Mouse (Mus musculus) lung, embryonic 16.5 days (tissue): Measurements from ENCODE around the gene Syt14. TPM values are rescaled to one million over a fixed set of nuclear protein-coding genes. Genes with fewer than 3 reads are reported as not detected.

ENCODE experiments used
- ATAC-seq: fragments of 200-750 bp; cut with Nextera tagmentation; 2 replicates; pipeline ENCODE4 v1.8.0; 2017; ENCODE audit warnings: low read depth, mild to moderate bottlenecking, moderate library complexity
- H3K27ac ChIP-seq: fragments of 300-500 bp; sonication (generic); 2 replicates; pipeline ENCODE4 v1.5.1; 2014; ENCODE audit warnings: mild to moderate bottlenecking, control low read depth, low read length
- H3K27me3 ChIP-seq: fragments of 300-500 bp; sonication (generic); 2 replicates; pipeline ENCODE4 v1.6.1; 2014; ENCODE audit warnings: low read depth, low read length, mixed read lengths; ENCODE audit not compliant: control insufficient read depth, insufficient read depth
- H3K36me3 ChIP-seq: fragments of 300-500 bp; sonication (generic); 2 replicates; pipeline ENCODE4 v1.6.1; 2014; ENCODE audit warnings: low read length; ENCODE audit not compliant: control insufficient read depth, insufficient read depth
- H3K4me1 ChIP-seq: fragments of 300-500 bp; sonication (generic); replicated peaks from 2 replicates; pipeline ENCODE4 v1.6.1; 2014; ENCODE audit warnings: low read length, mixed read lengths; ENCODE audit not compliant: control insufficient read depth, insufficient read depth
- H3K4me2 ChIP-seq: fragments of 300-500 bp; sonication (generic); 2 replicates; pipeline ENCODE4 v1.6.1; 2014; ENCODE audit warnings: low read depth, low read length, control low read depth
- H3K4me3 ChIP-seq: fragments of 300-500 bp; sonication (generic); 2 replicates; pipeline ENCODE4 v1.5.1; 2014; ENCODE audit warnings: mild to moderate bottlenecking, low read length, control low read depth
- H3K9ac ChIP-seq: fragments of 300-500 bp; sonication (generic); 2 replicates; pipeline ENCODE4 v1.6.1; 2014; ENCODE audit warnings: low read length, control low read depth
- H3K9me3 ChIP-seq: fragments of 300-500 bp; sonication (generic); 2 replicates; pipeline ENCODE4 v1.6.1; 2016; ENCODE audit warnings: low read length; ENCODE audit not compliant: control insufficient read depth
- WGBS: fragments of 180-500 bp; shearing (Covaris S2); extraction: QIAGEN DNeasy Blood & Tissue Kit; methylation state at CpG from one replicate; pipeline ENCODE4 v1.1.7; 2014; 5-methylcytosine and 5-hydroxymethylcytosine counted together
- polyA plus RNA-seq: library from polyadenylated mRNA; unstranded; fragments of >200 nt; fragmentation: Nextera tagmentation; extraction: Ambion mirVana; gene quantifications from 2 replicates; pipeline ENCODE4 v1.2.1, GENCODE M21; 2015

Syt14 gene
- polyA plus RNA-seq, 1 experiment from 2014 or later = 0.70 TPM

GRCm38 (mm10) chr1:192947839-192948173 lies 87.8 kb downstream of the Syt14 start:
- no peaks in the 10 kb centered on the region for H3K36me3 ChIP-seq
- H3K9ac ChIP-seq = no peak overlapping the region
- H3K4me1 ChIP-seq = no peaks in the 10 kb centered on the region
- no peak overlapping the region for H3K27ac ChIP-seq
- 58% methylated on average over 2 of the region's 2 CpGs for WGBS
- no peak overlapping the region for H3K4me3 ChIP-seq
- H3K4me2 ChIP-seq = no peak overlapping the region
- ATAC-seq = no peak
- H3K9me3 ChIP-seq = no peaks in the 10 kb centered on the region
- no peaks in the 10 kb centered on the region for H3K27me3 ChIP-seq

- 79% methylated on average over 1 of the region's 1 CpGs for WGBS
- no peak overlapping the region for H3K27ac ChIP-seq
- ATAC-seq = no peak
These were observed 88.3 kb downstream of the Syt14 start for GRCm38 (mm10) chr1:192947170-192947838.

DNA sequence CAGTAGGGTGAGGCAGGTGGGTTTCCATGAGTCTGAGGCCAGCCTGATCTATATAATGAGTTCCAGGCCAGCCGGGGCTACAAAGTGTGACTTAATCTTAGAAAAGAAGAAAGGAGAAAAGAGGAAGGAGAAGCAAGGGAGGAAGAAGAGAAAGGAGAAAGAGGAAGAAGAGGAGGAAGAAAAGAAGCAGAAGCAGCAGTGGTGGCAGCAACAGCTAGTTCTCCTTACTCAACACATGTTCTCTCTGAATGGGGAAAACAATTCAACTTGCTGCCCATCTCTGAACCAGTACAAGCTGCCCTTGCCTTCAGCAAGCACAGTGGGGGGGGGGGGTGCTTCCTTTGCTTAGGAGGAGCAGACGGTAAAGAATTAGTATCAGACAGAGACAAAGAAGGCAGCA lies 96.5 kb downstream of the Syt14 start:
- Histone ChIP-seq H3K36me3 (no peaks in the 10 kb centered on the region), H3K9ac (no peak overlapping the region), H3K27ac (no peak overlapping the region), H3K9me3 (no peaks in the 10 kb centered on the region), H3K4me1 (no peaks in the 10 kb centered on the region), H3K4me3 (no peak overlapping the region), H3K4me2 (no peak overlapping the region), H3K27me3 (no peaks in the 10 kb centered on the region)
- no peak for ATAC-seq
- WGBS = 48% methylated on average over 2 of the region's 2 CpGs

More at GRCm38 (mm10) chr1:192947170-192947838, 88.3 kb downstream of the Syt14 start:
- no peak overlapping the region for H3K4me2 ChIP-seq
- no peak overlapping the region for H3K4me3 ChIP-seq
- H3K4me1 ChIP-seq = no peaks in the 10 kb centered on the region
- H3K36me3 ChIP-seq = no peaks in the 10 kb centered on the region
- H3K9me3 ChIP-seq = no peaks in the 10 kb centered on the region
- no peak overlapping the region for H3K9ac ChIP-seq
- H3K27me3 ChIP-seq = no peaks in the 10 kb centered on the region

- Histone ChIP-seq H3K27ac (no peak overlapping the region), H3K4me2 (no peak overlapping the region), H3K36me3 (no peaks in the 10 kb centered on the region), H3K9ac (no peak overlapping the region), H3K27me3 (no peaks in the 10 kb centered on the region), H3K4me3 (no peak overlapping the region), H3K9me3 (no peaks in the 10 kb centered on the region), H3K4me1 (no peaks in the 10 kb centered on the region)
- ATAC-seq = no peak
- 80% methylated on average over 2 of the region's 2 CpGs for WGBS
These were observed 97.6 kb downstream of the Syt14 start for GRCm38 (mm10) chr1:192937956-192938355.

DNA sequence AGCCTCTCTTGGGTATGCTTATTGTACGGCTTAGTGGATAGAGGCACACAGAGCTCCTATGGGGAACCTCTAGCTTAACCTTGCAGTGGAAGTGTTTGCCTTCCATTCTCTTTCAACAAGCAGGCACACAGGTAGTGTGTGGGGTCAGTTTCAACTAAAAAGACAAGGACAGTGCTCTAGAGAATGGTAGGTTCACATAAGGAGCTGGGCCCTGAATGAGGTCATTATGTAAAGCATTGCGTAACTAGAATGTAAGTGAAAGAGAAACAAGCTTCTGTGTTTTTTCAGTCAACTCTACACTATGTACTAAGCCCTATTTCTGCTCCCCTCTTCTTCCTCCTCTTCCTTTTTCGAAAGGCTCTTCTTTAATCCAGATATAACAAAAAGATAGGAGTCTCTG lies 103.8 kb downstream of the Syt14 start:
- no peak overlapping the region for H3K27ac ChIP-seq
- no peaks in the 10 kb centered on the region for H3K27me3 ChIP-seq
- 0 out of 2 replicates have a peak, but pooled peaks cover 2% of the 10 kb centered on the region for H3K9me3 ChIP-seq
- H3K36me3 ChIP-seq = no peaks in the 10 kb centered on the region
- no peak; the same call in 1 of the 2 replicates for ATAC-seq
- no peak overlapping the region for H3K9ac ChIP-seq
- 57% methylated on average over 3 of the region's 3 CpGs for WGBS
- no peaks in the 10 kb centered on the region for H3K4me1 ChIP-seq
- no peak overlapping the region for H3K4me3 ChIP-seq
- H3K4me2 ChIP-seq = no peak overlapping the region

- Histone ChIP-seq H3K4me2 (no peak overlapping the region), H3K27me3 (no peaks in the 10 kb centered on the region), H3K9me3 (no peaks in the 10 kb centered on the region), H3K9ac (no peak overlapping the region), H3K4me1 (no peaks in the 10 kb centered on the region), H3K4me3 (no peak overlapping the region), H3K27ac (no peak overlapping the region), H3K36me3 (no peaks in the 10 kb centered on the region)
- no peak for ATAC-seq
- 61% methylated on average over 3 of the region's 3 CpGs for WGBS
These were observed 123.4 kb downstream of the Syt14 start for GRCm38 (mm10) chr1:192912101-192912728.

GRCm38 (mm10) chr1:192901516-192901915 lies 134.1 kb downstream of the Syt14 start:
- Histone ChIP-seq H3K9me3 (no peaks in the 10 kb centered on the region), H3K4me2 (no peak overlapping the region), H3K36me3 (no peaks in the 10 kb centered on the region), H3K4me1 (no peaks in the 10 kb centered on the region), H3K27me3 (no peaks in the 10 kb centered on the region), H3K27ac (no peak overlapping the region), H3K9ac (no peak overlapping the region), H3K4me3 (no peak overlapping the region)
- ATAC-seq = no peak
- WGBS = 30% methylated on average over 2 of the region's 2 CpGs

- Histone ChIP-seq H3K4me2 (no peak overlapping the region), H3K27ac (no peak overlapping the region)
- 44% methylated on average over 3 of the region's 3 CpGs for WGBS
These were observed 134.7 kb downstream of the Syt14 start for GRCm38 (mm10) chr1:192900913-192901312.

GRCm38 (mm10) chr1:192898742-192899141 lies 136.8 kb downstream of the Syt14 start:
- H3K9ac ChIP-seq = no peak overlapping the region
- H3K4me2 ChIP-seq = no peak overlapping the region
- ATAC-seq = no peak
- no peaks in the 10 kb centered on the region for H3K36me3 ChIP-seq
- H3K4me1 ChIP-seq = no peaks in the 10 kb centered on the region
- 54% methylated on average over 2 of the region's 2 CpGs for WGBS
- no peaks in the 10 kb centered on the region for H3K9me3 ChIP-seq
- no peaks in the 10 kb centered on the region for H3K27me3 ChIP-seq
- H3K27ac ChIP-seq = no peak overlapping the region
- no peak overlapping the region for H3K4me3 ChIP-seq

More at GRCm38 (mm10) chr1:192900913-192901312, 134.7 kb downstream of the Syt14 start:
- Histone ChIP-seq H3K9me3 (no peaks in the 10 kb centered on the region), H3K4me1 (no peaks in the 10 kb centered on the region), H3K36me3 (no peaks in the 10 kb centered on the region), H3K9ac (no peak overlapping the region), H3K4me3 (no peak overlapping the region), H3K27me3 (no peaks in the 10 kb centered on the region)
- ATAC-seq = peak; percentile 54
